Mouse (Mus musculus) testis, adult 2 months (tissue): ENCODE measurements around the gene Olfr15.

Source experiments
- CTCF ChIP-seq: fragments of 200-500 bp; IDR thresholded peaks from 2 replicates; pipeline ENCODE4 v1.5.1; 2012; ENCODE audit warnings: low read depth, mild to moderate bottlenecking, inconsistent platforms, low read length, moderate library complexity; ENCODE audit not compliant: control insufficient read depth, insufficient read depth, insufficient replicate concordance
- POLR2A ChIP-seq: fragments of 200-500 bp; IDR thresholded peaks from 2 replicates; pipeline ENCODE4 v1.6.1; 2012; ENCODE audit warnings: low read depth, mild to moderate bottlenecking, inconsistent platforms, low read length, moderate library complexity; ENCODE audit not compliant: control insufficient read depth

- no peak for TF ChIP-seq CTCF
- no peak for TF ChIP-seq POLR2A
Observed at GRCm38 (mm10) chr16:3847871-3848270, 17.2 kb downstream of the Olfr15 start.
